Mouse (Mus musculus) common myeloid progenitor, adult 5-6 weeks (primary cell): ENCODE data around the gene Matn4. TPM values are rescaled to one million over a fixed set of nuclear protein-coding genes. Genes with fewer than 3 reads are reported as not detected.
"Not testable (repeated sequence)": the region's sequence is repeated elsewhere in the genome, so short reads cannot be mapped to it uniquely, and the experiment has no call there.

Source experiments
- ATAC-seq: replicated peaks from 2 replicates; pipeline ENCODE4 v1.8.0; 2016; ENCODE audit warnings: low read depth, mild to moderate bottlenecking, moderate TSS enrichment, inconsistent platforms; ENCODE audit not compliant: poor library complexity, severe bottlenecking
- total RNA-seq: library from RNA; stranded (forward); fragments of 200-1000, 187-1606 nt; gene quantifications from 2 replicates; pipeline ENCODE4 v1.2.3, GENCODE M21; 2017

Matn4 gene
- total RNA-seq, 1 experiment from 2014 or later: not detected

GRCm38 (mm10) chr2:164381726-164382125 is 23.2 kb downstream of the Matn4 start:
- ATAC-seq: no peak

GRCm38 (mm10) chr2:164377478-164378426 is 27.2 kb downstream of the Matn4 start:
- ATAC-seq: no peak

- ATAC-seq: peak; percentile 78
These were observed 31.8 kb downstream of the Matn4 start for GRCm38 (mm10) chr2:164373187-164373586.

- peak; percentile 87 for ATAC-seq
These were observed 32.4 kb downstream of the Matn4 start for GRCm38 (mm10) chr2:164372408-164373053.

- no peak for ATAC-seq
These were observed 33.6 kb downstream of the Matn4 start for GRCm38 (mm10) chr2:164371371-164371770.

- peak; percentile 67 for ATAC-seq
These were observed 36.3 kb downstream of the Matn4 start for GRCm38 (mm10) chr2:164368620-164369105.

- ATAC-seq: no peak
These were observed 38.0 kb downstream of the Matn4 start for GRCm38 (mm10) chr2:164366947-164367346.

GRCm38 (mm10) chr2:164360974-164361657 is 43.8 kb downstream of the Matn4 start:
- ATAC-seq: peak; percentile 41; the same call in 1 of the 2 replicates

GRCm38 (mm10) chr2:164359668-164360067 is 45.3 kb downstream of the Matn4 start:
- ATAC-seq: no peak

- no peak for ATAC-seq
These were observed 45.9 kb downstream of the Matn4 start for GRCm38 (mm10) chr2:164359031-164359430.

- ATAC-seq: no peak
These were observed 46.6 kb downstream of the Matn4 start for GRCm38 (mm10) chr2:164358373-164358772.

- peak; percentile 83 for ATAC-seq
These were observed 48.6 kb downstream of the Matn4 start for GRCm38 (mm10) chr2:164356177-164356967.

- ATAC-seq: no peak
These were observed 51.6 kb downstream of the Matn4 start for GRCm38 (mm10) chr2:164353356-164353755.

- ATAC-seq: 0 out of 2 replicates have a peak, but pooled peaks have one; percentile 9
These were observed 52.3 kb downstream of the Matn4 start for GRCm38 (mm10) chr2:164352697-164353096.

- peak; percentile 77 for ATAC-seq
These were observed 56.0 kb downstream of the Matn4 start for GRCm38 (mm10) chr2:164348980-164349379.

- not testable (repeated sequence) for ATAC-seq
These were observed 57.3 kb downstream of the Matn4 start for GRCm38 (mm10) chr2:164347697-164348096.

- ATAC-seq: not testable (repeated sequence)
These were observed 61.2 kb downstream of the Matn4 start for GRCm38 (mm10) chr2:164343732-164344131.
